Mouse (Mus musculus) embryonic stem cell, embryonic (primary cell): ENCODE results near the gene Tut1.

ENCODE experiments used
- CTCF ChIA-PET, 4 experiments: fragments of 300-600 bp in 2 of 4; fragments of 350-600 bp in 2 of 4; sonication (Branson Sonifier 250); formaldehyde crosslinking; loops; one replicate each; lab custom pipeline; 2022; ENCODE audit warnings: inconsistent platforms in 2 of 4; lab: Charles Lee
- POLR2A ChIA-PET, 4 experiments: fragments of 300-600 bp in 2 of 4; fragments of 350-600 bp in 2 of 4; sonication (Branson Sonifier 250); formaldehyde crosslinking; loops; one replicate each; lab custom pipeline; 2022; ENCODE audit warnings: antibody characterized with exemption in 4 of 4, inconsistent platforms in 1 of 4; lab: Charles Lee

Gene Tut1

GRCm38 (mm10) chr19:8984255-8984868, 30.7 kb downstream of the Tut1 start:
- ChIA-PET POLR2A (interaction anchor here (0.7 to 23.4 kb wide), 75 partner anchors 6 to 270 kb away, joined by 3 to 604 read pairs (median 4); partner anchors contain the start of genes Eef1g (in 3 of the 4), 1810009A15Rik (in 2 of the 4), Gm49416 (in 2 of the 4) and Gng3 (in 2 of the 4)), CTCF (interaction anchor here in 2 of 4 experiments (1.2 to 9.2 kb wide), 5 partner anchors 9 to 131 kb away, joined by 3 to 57 read pairs (median 4); partner anchors contain the start of gene Eef1g (in 1 of the 2))

GRCm38 (mm10) chr19:8985891-8986290, 32.2 kb downstream of the Tut1 start:
- POLR2A ChIA-PET, result interaction anchor here (0.6 to 23.4 kb wide), 12 partner anchors 9 to 124 kb away, joined by 3 to 604 read pairs (median 12); partner anchors contain the start of genes 1810009A15Rik (in 2 of the 4), Eef1g (in 2 of the 4), Gm49416 (in 2 of the 4) and Ganab (in 1 of the 4)
- CTCF ChIA-PET, result no interaction called here

GRCm38 (mm10) chr19:8987816-8988215, 34.2 kb downstream of the Tut1 start:
- ChIA-PET CTCF (interaction anchor here in 2 of 4 experiments (1.2 to 6.1 kb wide), 4 partner anchors 9 to 96 kb away, joined by 3 to 60 read pairs (median 5); no protein-coding TSS in a partner anchor), POLR2A (interaction anchor here (0.9 to 6.5 kb wide), 26 partner anchors 9 to 275 kb away, joined by 3 to 438 read pairs (median 18); partner anchors contain the start of genes 1810009A15Rik (in 3 of the 4), Gm49416 (in 3 of the 4), Eef1g (in 2 of the 4) and Bscl2 (in 1 of the 4))

GRCm38 (mm10) chr19:8988346-8989065, 34.9 kb downstream of the Tut1 start:
- POLR2A ChIA-PET, result interaction anchor here (0.5 to 6.5 kb wide), 67 partner anchors 9 to 276 kb away, joined by 3 to 438 read pairs (median 7); partner anchors contain the start of genes 1810009A15Rik (in 3 of the 4), Eef1g (in 3 of the 4), Gm49416 (in 3 of the 4) and Slc3a2 (in 3 of the 4)
- CTCF ChIA-PET, result interaction anchor here in 2 of 4 experiments (0.6 to 6.1 kb wide), 7 partner anchors 9 to 227 kb away, joined by 3 to 60 read pairs (median 5); no protein-coding TSS in a partner anchor

- CTCF ChIA-PET, result interaction anchor here in 3 of 4 experiments (0.5 to 6.1 kb wide), 13 partner anchors 9 to 271 kb away, joined by 3 to 60 read pairs (median 3); no protein-coding TSS in a partner anchor
- POLR2A ChIA-PET, result interaction anchor here (0.5 to 6.5 kb wide), 99 partner anchors 7 to 277 kb away, joined by 3 to 438 read pairs (median 5); partner anchors contain the start of genes 1810009A15Rik (in 3 of the 4), Eef1g (in 3 of the 4), Gm49416 (in 3 of the 4) and Slc3a2 (in 3 of the 4)
Measured at GRCm38 (mm10) chr19:8989066-8989566, 35.5 kb downstream of the Tut1 start, which contains the start of gene Ahnak. TSS of gene Ahnak (plus strand) at chr19:8989284.

- POLR2A ChIA-PET, result interaction anchor here (0.6 to 6.5 kb wide), 96 partner anchors 8 to 275 kb away, joined by 3 to 438 read pairs (median 6); partner anchors contain the start of genes 1810009A15Rik (in 3 of the 4), Eef1g (in 3 of the 4), Gm49416 (in 3 of the 4) and B3gat3 (in 2 of the 4)
Measured at GRCm38 (mm10) chr19:8989567-8990431, 36.2 kb downstream of the Tut1 start.

GRCm38 (mm10) chr19:8990432-8991102, 36.9 kb downstream of the Tut1 start:
- ChIA-PET CTCF (interaction anchor here (0.6 to 6.1 kb wide), 12 partner anchors 12 to 307 kb away, joined by 3 to 60 read pairs (median 4); partner anchors contain the start of genes Eef1g (in 1 of the 4) and Ubxn1 (in 1 of the 4)), POLR2A (interaction anchor here (0.5 to 6.5 kb wide), 102 partner anchors 7 to 276 kb away, joined by 3 to 438 read pairs (median 6); partner anchors contain the start of genes Eef1g (in 3 of the 4), 1810009A15Rik (in 2 of the 4), Gm49416 (in 2 of the 4) and Gng3 (in 2 of the 4))

More at GRCm38 (mm10) chr19:8989567-8990431, 36.2 kb downstream of the Tut1 start:
- CTCF ChIA-PET, result interaction anchor here in 3 of 4 experiments (0.5 to 6.1 kb wide), 12 partner anchors 11 to 272 kb away, joined by 3 to 60 read pairs (median 3); no protein-coding TSS in a partner anchor

GRCm38 (mm10) chr19:8991245-8991870, 37.7 kb downstream of the Tut1 start:
- CTCF ChIA-PET, result interaction anchor here (0.5 to 6.1 kb wide), 16 partner anchors 12 to 1904 kb away, joined by 3 to 60 read pairs (median 4); partner anchors contain the start of genes Eef1g (in 1 of the 4), Prpf19 (in 1 of the 4) and Ubxn1 (in 1 of the 4)
- POLR2A ChIA-PET, result interaction anchor here (0.6 to 6.5 kb wide), 80 partner anchors 8 to 1895 kb away, joined by 3 to 438 read pairs (median 6); partner anchors contain the start of genes Eef1g (in 3 of the 4), 1810009A15Rik (in 2 of the 4), Gm49416 (in 2 of the 4) and Gng3 (in 2 of the 4)

- POLR2A ChIA-PET, result interaction anchor here (0.6 to 6.5 kb wide), 99 partner anchors 7 to 1895 kb away, joined by 3 to 438 read pairs (median 5); partner anchors contain the start of genes 1810009A15Rik (in 3 of the 4), Eef1g (in 3 of the 4), Gm49416 (in 3 of the 4) and B3gat3 (in 2 of the 4)
- CTCF ChIA-PET, result interaction anchor here (0.5 to 6.1 kb wide), 37 partner anchors 11 to 1903 kb away, joined by 3 to 60 read pairs (median 4); partner anchors contain the start of genes Eef1g (in 1 of the 4), Mta2 (in 1 of the 4), Prpf19 (in 1 of the 4) and Ubxn1 (in 1 of the 4)
Measured at GRCm38 (mm10) chr19:8991871-8992735, 38.5 kb downstream of the Tut1 start.

GRCm38 (mm10) chr19:8992769-8993624, 39.4 kb downstream of the Tut1 start:
- POLR2A ChIA-PET, result interaction anchor here (0.7 to 6.5 kb wide), 71 partner anchors 6 to 331 kb away, joined by 3 to 438 read pairs (median 6); partner anchors contain the start of genes 1810009A15Rik (in 3 of the 4), Eef1g (in 3 of the 4), Gm49416 (in 3 of the 4) and B3gat3 (in 2 of the 4)

GRCm38 (mm10) chr19:8993625-8993912, 39.9 kb downstream of the Tut1 start:
- CTCF ChIA-PET, result interaction anchor here (0.7 to 6.1 kb wide), 15 partner anchors 12 to 116 kb away, joined by 3 to 60 read pairs (median 5); no protein-coding TSS in a partner anchor
- POLR2A ChIA-PET, result interaction anchor here (0.8 to 6.5 kb wide), 31 partner anchors 9 to 280 kb away, joined by 3 to 438 read pairs (median 9); partner anchors contain the start of genes Eef1g (in 3 of the 4), 1810009A15Rik (in 1 of the 4), Gm49416 (in 1 of the 4) and Mta2 (in 1 of the 4)

More at GRCm38 (mm10) chr19:8992769-8993624, 39.4 kb downstream of the Tut1 start:
- CTCF ChIA-PET, result interaction anchor here (0.5 to 6.1 kb wide), 41 partner anchors 9 to 975 kb away, joined by 3 to 60 read pairs (median 4); partner anchors contain the start of genes Eef1g (in 1 of the 4) and Mta2 (in 1 of the 4)

GRCm38 (mm10) chr19:8994813-8995607, 41.4 kb downstream of the Tut1 start:
- CTCF ChIA-PET, result interaction anchor here in 2 of 4 experiments (0.6 to 1.3 kb wide), 4 partner anchors 85 to 1011 kb away, joined by 3 to 7 read pairs (median 3); partner anchors contain the start of gene Ubxn1 (in 1 of the 2)
- POLR2A ChIA-PET, result interaction anchor here in 2 of 4 experiments (0.6 to 6.0 kb wide), 13 partner anchors 9 to 147 kb away, joined by 3 to 106 read pairs (median 5); partner anchors contain the start of gene Eef1g (in 1 of the 2)
